Mouse (Mus musculus): Measurements from ENCODE around the gene Hoxc5.

GRCm38 (mm10) chr15:103051670-103052069, 84.4 kb downstream of the Hoxc5 start:
- TF ChIP-seq CTCF (IDR thresholded peaks at IDR 0.05; ENCODE audit: low read depth), result no peak
- no peak for TF ChIP-seq EP300 (IDR thresholded peaks at IDR 0.05; ENCODE audit: low read depth)

Measured in heart, postnatal 0 days (tissue).